Mouse (Mus musculus) heart, postnatal 0 days (tissue): Measurements from ENCODE around the gene Folh1.

Source experiments
- CTCF ChIP-seq: IDR thresholded peaks from 2 replicates; pipeline ENCODE4 v1.5.1; 2016; ENCODE audit warnings: antibody characterized with exemption, control low read depth, low read depth
- EP300 ChIP-seq: IDR thresholded peaks from 2 replicates; pipeline ENCODE4 v1.6.1; 2016; ENCODE audit warnings: antibody characterized with exemption, low read depth

GRCm38 (mm10) chr7:86764628-86765027 lies 11.1 kb downstream of the Folh1 start:
- TF ChIP-seq EP300 (no peak), CTCF (no peak)
